Mouse (Mus musculus): Measurements from ENCODE around the gene Pcsk4. TPM values are rescaled to one million over a fixed set of nuclear protein-coding genes. Genes with fewer than 3 reads are reported as not detected.
"Not testable (repeated sequence)": the region's sequence is repeated elsewhere in the genome, so short reads cannot be mapped to it uniquely, and the experiment has no call there.

The Pcsk4 gene
- total RNA-seq, 2 experiments from 2014 or later = 4.5 to 4.6 TPM

GRCm38 (mm10) chr10:80351896-80352295 lies 22.6 kb upstream of the Pcsk4 start:
- no peak for DNase-seq (ENCODE audit: low spot score in 2 of 2)
- intact Hi-C loops (cut with DNase I) = loop anchor here (2.0 kb wide), 1 partner anchor 23 kb away; no protein-coding TSS in a partner anchor

DNA sequence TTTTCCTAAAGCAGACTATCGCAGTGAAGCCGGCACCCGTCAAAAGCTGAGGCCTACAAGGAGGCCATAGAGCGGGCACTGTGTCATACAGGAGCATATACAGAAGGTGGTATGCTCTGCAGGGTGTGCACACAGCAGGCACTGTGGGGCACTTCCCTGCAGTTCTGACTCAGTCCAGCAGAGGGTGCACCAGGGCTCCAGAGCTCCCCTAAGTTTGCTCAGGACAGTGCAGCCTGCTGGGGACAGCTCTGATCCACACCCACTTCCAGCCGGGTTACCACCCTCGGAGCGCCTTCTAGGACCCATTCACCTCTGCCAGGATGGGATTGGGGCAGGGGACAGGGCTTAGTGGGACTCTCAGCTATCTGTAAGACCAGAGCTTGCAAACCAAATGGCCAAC lies 21.0 kb upstream of the Pcsk4 start:
- DNase-seq (ENCODE audit: low spot score in 2 of 2) = peak; percentile 78 to 82
- intact Hi-C loops (cut with DNase I) = loop anchor here (2.0 kb wide), 1 partner anchor 25 kb away; no protein-coding TSS in a partner anchor

DNA sequence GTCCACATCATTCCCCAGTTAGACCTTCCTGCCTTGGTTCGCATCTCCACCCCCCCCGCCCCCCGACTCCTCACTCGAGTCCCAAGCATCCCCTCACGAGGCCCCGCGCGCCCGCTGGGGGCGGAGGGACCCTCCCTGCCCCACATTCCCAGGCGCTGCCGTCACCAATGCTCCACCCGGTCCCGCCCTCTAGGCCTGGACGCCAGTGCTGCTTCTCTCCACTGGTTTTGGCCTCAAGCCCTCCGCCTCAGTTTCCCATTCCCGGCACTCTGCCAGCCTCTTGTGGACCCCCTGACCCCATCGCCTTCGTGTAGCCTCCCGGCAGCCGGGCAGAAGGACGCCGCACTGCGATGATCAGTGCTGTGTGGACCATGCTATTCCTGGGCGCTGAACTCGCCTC lies 19.7 kb upstream of the Pcsk4 start:
- intact Hi-C loops (cut with DNase I) = loop anchor here (2.0 kb wide), 1 partner anchor 54 kb away; the partner anchor contains the start of gene Apc2

GRCm38 (mm10) chr10:80348244-80348781 lies 19.0 kb upstream of the Pcsk4 start, which contains the start of gene Adamtsl5:
Gene Adamtsl5, minus strand, starts transcription at chr10:80348412.
- intact Hi-C loops (cut with DNase I) = loop anchor here (2.0 kb wide), 1 partner anchor 54 kb away; the partner anchor contains the start of gene Apc2
- no peak for DNase-seq (ENCODE audit: low spot score in 2 of 2)

More for the DNA sequence above, 19.7 kb upstream of the Pcsk4 start:
- no peak for DNase-seq (ENCODE audit: low spot score in 2 of 2)

DNA sequence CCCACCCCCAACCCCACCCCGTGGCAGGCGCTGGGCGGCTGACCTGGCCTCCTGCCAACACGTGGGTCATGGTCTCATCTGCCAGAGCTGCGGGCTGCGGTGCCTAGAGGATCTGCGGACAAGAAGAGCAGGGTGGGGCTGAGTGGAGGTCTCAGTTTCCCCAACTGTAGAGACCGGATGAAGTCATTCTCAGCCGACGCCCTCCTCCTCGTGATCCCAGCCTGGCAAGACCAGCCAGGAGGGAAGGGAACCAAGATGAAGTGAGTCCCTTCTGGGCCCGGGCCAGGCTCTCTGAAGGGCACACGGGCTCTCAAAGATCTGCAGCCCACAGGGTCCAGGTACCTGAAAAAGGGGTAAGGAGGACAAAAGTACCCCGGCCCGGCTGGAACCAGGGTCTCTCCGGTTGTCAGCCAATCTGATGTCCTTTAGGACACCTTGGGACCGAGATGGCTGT lies 18.2 kb upstream of the Pcsk4 start:
- no peak for DNase-seq (ENCODE audit: low spot score in 2 of 2)
- intact Hi-C loops (cut with DNase I) = no loop called here

- DNase-seq (ENCODE audit: low spot score in 2 of 2); intact Hi-C loops (cut with DNase I): not testable (repeated sequence)
Observed at GRCm38 (mm10) chr10:80345929-80346328, 16.6 kb upstream of the Pcsk4 start.

DNA sequence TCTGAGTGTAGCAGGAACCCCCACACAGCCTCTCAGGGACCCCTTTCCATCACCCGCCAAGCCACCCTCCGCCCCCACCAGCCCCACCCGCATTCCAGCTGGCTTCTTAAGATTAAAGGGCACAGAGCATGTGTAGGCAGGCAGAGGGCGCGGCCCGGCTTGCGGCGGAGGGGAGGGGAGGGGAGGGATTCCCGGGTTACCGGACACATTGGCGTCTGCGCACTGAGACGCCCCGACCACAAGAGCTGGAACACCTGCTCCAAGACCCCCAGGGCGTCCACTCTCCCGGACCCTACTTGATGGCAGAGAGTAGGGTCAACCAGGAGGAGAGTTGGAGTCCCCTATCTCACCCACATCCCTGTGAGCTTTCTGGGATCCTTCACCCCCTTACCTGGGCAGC lies 15.8 kb upstream of the Pcsk4 start:
- intact Hi-C loops (cut with DNase I) = no loop called here
- DNase-seq (ENCODE audit: low spot score in 2 of 2) = no peak

- intact Hi-C loops (cut with DNase I) = no loop called here
- DNase-seq (ENCODE audit: low spot score in 2 of 2) = peak in 1 of 2 experiments; percentile 46
Observed at GRCm38 (mm10) chr10:80344131-80344661, 14.9 kb upstream of the Pcsk4 start.

DNA sequence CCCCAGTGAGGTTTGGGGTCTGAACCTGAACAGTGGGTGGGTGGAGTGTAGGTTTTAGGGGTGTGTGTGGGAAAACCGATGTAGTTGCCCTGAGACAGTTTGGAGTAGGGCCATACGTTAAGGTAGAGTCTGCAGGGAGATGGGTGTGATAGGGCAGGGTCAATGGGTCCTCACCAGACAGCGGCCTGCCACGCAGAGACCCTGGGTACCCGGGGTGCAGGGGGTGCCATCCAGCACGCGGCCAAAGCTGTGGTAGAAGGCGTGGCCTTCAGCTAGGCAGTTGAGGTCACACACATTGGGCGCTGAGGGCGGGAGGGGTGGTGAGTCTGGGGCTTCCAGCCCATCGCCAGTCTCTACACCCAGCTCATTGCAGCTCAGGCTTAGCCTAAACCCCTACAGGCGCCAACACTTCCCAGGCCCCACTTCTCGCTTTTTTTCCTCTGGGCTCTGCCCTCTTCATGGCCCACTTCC lies 14.2 kb upstream of the Pcsk4 start:
- DNase-seq (ENCODE audit: low spot score in 2 of 2) = no peak
- intact Hi-C loops (cut with DNase I) = no loop called here

- DNase-seq (ENCODE audit: low spot score in 2 of 2) = peak in 1 of 2 experiments; percentile 54
Observed at GRCm38 (mm10) chr10:80342749-80343424, 13.6 kb upstream of the Pcsk4 start.

DNA sequence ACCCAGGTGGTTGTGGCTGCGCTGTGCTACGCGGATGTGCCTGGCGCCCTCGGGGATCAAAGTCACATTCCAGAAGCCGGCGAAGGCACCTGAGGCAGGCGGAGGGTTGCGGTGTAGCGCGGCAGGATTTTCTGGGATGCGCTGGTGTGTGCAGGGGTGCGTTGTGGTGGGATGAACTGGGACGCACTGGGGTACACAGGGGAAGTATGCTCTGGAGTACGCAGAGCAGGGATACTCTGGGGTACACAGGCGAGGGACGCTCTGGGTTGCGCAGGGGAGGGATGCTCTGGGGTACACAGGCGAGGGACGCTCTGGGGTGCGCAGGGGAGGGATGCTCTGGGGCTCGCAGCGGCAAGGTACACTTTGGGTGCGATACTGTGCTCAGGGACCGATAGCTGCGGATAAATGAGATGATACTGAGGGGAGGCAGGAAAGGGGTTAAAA lies 13.0 kb upstream of the Pcsk4 start:
- DNase-seq (ENCODE audit: low spot score in 2 of 2) = no peak
- intact Hi-C loops (cut with DNase I) = no loop called here

More at GRCm38 (mm10) chr10:80342749-80343424, 13.6 kb upstream of the Pcsk4 start:
- intact Hi-C loops (cut with DNase I) = no loop called here

DNA sequence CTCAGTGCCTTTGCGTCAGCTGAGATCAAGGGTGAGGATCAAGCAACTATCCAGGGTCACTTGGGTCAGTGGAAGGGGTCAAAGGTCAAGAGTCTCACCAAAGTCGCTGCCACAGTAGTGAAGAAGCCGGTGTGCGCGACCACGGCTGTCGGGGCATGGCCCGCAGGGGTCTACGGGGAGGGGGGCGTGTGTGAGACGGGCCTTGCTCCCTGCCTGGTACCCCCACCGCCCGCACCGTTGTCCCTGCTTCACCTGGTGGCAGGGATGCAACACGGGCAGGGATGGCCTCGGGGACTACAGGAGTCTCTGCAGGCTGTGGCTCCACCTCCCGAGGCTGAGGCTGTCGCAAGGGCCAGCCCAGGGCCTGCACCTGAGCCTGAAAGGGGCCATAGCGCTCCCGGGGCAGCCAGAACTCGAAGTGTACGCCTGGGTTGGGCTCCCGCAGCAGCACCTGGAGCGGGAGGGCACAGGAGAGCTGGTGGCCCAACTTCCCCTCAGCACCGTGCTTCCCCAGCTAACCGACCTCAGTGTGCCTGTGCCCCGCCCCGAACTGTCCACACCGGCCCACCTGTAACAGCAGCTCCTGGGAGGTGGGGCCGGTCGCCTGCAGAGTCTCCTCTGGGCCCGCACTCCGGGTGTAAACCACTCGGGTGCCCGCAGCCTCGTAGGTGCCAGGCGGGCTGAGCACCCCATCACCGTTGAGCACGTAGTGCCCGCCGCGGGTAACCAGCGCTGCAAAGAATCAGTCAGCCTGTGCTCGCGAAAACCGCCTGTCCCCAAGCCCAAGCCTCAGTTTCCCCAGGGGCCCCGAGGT lies 12.4 kb upstream of the Pcsk4 start:
- no peak for DNase-seq (ENCODE audit: low spot score in 2 of 2)
- intact Hi-C loops (cut with DNase I) = no loop called here

DNA sequence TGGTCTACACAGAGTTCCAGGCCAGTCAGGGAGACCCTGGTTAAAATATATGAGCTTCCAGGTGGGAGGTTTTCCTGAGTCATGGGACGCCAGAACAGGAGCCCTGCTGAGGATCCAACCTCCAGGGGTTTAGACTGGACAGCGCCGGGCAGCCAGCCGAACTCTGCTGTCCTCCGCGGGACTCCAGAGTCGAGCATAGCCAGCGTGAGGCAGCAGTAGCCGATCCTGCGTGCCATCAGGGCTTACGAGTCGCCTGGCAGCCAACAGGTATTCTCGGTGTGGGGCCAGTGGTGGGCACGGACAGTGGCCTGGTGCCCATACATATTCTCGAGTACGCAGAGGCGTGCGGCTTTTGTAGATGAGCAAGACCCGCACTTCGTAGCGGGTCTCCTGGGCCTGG lies 11.7 kb upstream of the Pcsk4 start:
- intact Hi-C loops (cut with DNase I) = no loop called here
- no peak for DNase-seq (ENCODE audit: low spot score in 2 of 2)

DNA sequence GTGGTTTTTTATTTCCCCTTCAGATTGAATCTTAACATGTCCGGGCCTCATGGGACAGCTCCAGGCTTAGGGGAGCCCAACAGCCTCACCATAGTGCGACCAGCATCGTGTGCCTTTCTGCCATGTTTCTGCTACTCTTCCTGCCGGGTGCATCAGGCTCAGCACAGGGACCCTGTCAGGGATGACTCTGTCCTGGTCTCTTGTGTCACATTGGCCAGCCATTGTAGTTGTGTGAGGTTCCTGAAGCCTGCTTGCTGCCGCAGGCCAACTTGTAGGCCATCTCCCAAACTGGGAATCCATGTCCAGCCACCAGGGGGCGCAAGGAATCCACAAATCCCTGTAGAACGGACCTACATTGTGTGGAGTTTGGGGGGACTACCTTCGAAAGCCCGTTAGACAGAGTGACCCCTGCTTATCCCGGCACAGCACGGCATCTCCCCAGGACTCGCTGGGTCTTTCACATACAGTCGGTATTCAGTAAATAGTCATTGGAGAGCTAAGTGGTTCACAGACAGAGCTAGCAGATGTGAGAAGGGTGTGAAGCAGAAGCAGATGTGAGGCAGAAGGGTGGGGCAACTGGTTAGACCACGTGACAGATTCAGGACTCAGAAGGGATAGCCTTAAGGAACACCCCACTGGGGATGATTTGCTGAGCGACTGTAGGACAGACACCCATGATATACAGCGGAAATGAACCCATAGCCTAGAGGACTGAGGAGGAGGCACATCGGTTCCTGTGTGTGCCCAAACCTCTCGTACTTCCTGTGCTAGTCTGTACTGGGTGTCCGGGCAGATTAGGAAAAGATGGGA lies 10.8 kb upstream of the Pcsk4 start:
- intact Hi-C loops (cut with DNase I) = loop anchor here (1.0 kb wide), 1 partner anchor 34 kb away; no protein-coding TSS in a partner anchor
- DNase-seq (ENCODE audit: low spot score in 2 of 2) = peak; percentile 81 to 85

GRCm38 (mm10) chr10:80336263-80336662 lies 7.0 kb upstream of the Pcsk4 start:
- intact Hi-C loops (cut with DNase I) = no loop called here
- no peak for DNase-seq (ENCODE audit: low spot score in 2 of 2)

- intact Hi-C loops (cut with DNase I) = no loop called here
- DNase-seq (ENCODE audit: low spot score in 2 of 2) = no peak
Observed at GRCm38 (mm10) chr10:80332525-80332989, 3.3 kb upstream of the Pcsk4 start.

DNA sequence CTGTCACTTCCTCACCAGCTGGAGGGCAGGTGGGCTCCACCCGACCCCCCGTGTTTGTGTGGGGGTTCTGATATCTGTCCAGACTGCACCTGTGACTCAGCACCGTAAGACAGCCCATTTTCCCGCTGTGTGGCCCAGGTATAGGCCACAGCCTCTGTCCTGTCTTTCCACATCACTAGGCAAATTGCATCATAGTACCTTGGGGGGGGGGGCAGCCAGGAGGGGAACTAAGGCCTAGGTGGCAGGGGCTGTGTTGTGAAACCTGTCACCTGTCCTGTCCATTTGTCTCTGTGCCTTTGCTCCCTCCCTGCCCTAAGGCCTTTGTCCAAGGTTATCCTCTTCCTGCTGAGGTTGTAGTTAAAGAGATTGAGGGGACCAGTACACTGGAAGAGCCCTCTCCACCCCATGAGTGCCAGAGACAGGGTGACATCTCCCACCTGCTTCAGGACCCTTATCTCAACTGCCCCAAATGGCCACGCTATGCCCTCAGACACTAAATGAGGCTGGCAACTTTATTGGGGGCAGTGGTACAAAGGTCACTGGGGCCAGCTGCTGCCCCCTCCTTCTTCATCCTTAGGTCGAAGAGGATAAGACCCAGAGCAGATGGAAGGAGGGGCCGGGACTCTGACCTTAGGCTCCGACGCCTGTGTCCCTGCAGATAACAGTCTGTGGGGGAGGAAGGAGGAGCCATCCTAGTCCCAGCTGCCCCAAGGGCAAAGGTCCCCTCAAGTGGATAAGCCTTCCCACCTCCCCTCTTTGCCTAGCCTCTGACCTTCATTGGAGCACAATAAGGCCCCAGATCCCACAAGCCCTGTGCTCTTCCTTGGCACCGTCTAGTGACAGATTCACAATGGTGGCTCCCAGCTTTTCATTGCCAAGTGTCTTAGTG lies 2.6 kb upstream of the Pcsk4 start:
- intact Hi-C loops (cut with DNase I) = no loop called here
- no peak for DNase-seq (ENCODE audit: low spot score in 2 of 2)

DNA sequence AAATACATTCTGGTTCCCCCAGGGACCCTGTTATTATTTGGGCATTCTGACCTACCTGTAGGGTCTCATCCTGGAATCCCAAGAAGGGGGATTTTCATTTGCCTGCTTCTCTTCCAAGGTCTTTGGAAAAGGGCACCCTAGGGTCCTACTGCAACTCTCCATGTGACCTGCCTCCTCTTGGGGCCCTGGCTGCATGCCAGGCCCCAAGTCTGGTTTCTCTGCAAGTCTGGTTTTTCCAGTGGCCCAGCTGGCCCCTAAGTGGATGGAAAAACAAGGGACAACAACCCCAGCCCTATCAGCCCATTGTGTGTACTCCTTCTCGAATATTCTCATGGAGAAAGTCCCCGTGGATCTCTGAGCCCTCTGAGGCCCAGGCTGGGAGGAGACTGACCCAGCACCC lies 1.6 kb upstream of the Pcsk4 start:
- DNase-seq (ENCODE audit: low spot score in 2 of 2) = no peak
- intact Hi-C loops (cut with DNase I) = no loop called here

All from left cerebral cortex, postnatal 25 days (tissue).